Mouse (Mus musculus): ENCODE measurements around the gene Ccr2. TPM values are rescaled to one million over a fixed set of nuclear protein-coding genes. Genes with fewer than 3 reads are reported as not detected.
A peak's percentile ranks its signal among the peaks of the same experiment; 100 is the strongest.

The Ccr2 gene
- polyA plus RNA-seq, 1 experiment from 2014 or later: 7.4 TPM

DNA sequence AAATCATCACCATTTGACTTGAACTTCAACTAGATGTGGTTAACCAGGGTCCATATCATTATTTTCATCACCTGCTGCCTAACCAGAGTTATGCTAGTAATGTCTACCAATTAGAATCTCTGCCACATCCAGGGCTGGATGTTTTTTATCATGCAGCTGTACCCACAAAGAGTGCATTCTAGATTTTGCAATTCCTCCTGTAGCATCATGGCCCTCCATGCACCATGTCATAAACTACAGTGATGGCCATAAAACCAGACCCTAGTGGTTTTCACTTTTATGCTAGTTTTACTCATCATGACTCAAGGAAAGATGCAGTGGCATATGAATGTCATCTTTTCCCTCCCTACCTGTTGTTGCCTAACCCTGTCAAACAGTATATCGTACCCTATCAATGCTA is 2.6 kb upstream of the Ccr2 start:
- H3K4me3 ChIP-seq (replicated peaks): no peak overlapping the region
- no peak overlapping the region for H3K9ac ChIP-seq
- H3K4me2 ChIP-seq: no peak overlapping the region
- no peaks in the 10 kb centered on the region for H3K36me3 ChIP-seq
- 81% methylated on average over 1 of the region's 1 CpGs for WGBS
- ATAC-seq (ENCODE audit: insufficient read depth, low FRiP score, low read depth): no peak
- no peaks in the 10 kb centered on the region for H3K9me3 ChIP-seq
- H3K27me3 ChIP-seq (replicated peaks): no peaks in the 10 kb centered on the region
- H3K27ac ChIP-seq: no peak overlapping the region
- no peaks in the 10 kb centered on the region for H3K4me1 ChIP-seq

DNA sequence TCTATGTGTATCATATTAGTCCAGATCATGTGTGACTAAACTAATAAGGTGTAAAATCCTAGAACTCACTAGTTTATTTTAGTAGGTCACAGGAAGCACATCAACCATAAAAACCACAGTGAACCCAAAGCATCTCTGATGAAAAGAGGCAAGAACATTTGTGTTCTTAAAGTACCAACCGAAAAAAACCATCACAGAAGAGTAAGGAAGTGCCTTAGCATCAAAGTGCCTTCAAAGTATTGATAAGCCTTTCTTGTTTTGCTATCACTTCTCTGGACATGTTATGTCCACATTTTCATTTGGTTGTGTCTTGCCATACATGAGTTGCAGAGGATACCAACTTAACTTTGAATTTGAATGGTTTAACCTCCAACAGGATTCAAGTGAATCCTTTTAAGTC is 1.4 kb upstream of the Ccr2 start:
- Histone ChIP-seq H3K9ac (no peak overlapping the region), H3K9me3 (no peaks in the 10 kb centered on the region), H3K4me2 (no peak overlapping the region), H3K4me1 (no peaks in the 10 kb centered on the region), H3K27me3 (replicated peaks) (no peaks in the 10 kb centered on the region), H3K27ac (no peak overlapping the region), H3K36me3 (no peaks in the 10 kb centered on the region), H3K4me3 (replicated peaks) (no peak overlapping the region)
- no peak for ATAC-seq (ENCODE audit: insufficient read depth, low FRiP score, low read depth)
- 80% methylated on average over 1 of the region's 1 CpGs for WGBS

DNA sequence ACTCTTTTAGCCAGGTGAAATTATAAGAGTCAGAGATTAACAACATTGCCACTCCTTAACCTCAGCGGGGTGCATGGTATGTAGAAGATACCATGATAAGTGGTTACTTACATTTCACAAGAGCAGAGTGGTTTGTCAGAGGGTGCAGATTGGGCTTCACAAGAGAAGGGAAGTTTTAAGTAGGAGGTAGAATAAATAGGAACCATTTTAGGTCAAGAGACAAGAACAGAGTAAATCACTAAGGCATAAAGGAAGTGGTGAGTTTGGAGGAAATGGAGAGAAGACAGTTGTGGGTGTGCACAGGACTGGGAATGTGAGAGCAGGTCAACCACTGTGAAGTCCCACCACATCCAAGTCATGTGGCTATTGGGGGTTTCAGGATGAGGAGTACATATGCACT is 1.4 kb downstream of the Ccr2 start:
- no peak overlapping the region for H3K27ac ChIP-seq
- no peaks in the 10 kb centered on the region for H3K9me3 ChIP-seq
- no peaks in the 10 kb centered on the region for H3K27me3 ChIP-seq (replicated peaks)
- no peaks in the 10 kb centered on the region for H3K36me3 ChIP-seq
- H3K9ac ChIP-seq: no peak overlapping the region
- no peak overlapping the region for H3K4me2 ChIP-seq
- H3K4me3 ChIP-seq (replicated peaks): no peak overlapping the region
- no peaks in the 10 kb centered on the region for H3K4me1 ChIP-seq
- 38% methylated on average over 1 of the region's 1 CpGs for WGBS
- ATAC-seq (ENCODE audit: insufficient read depth, low FRiP score, low read depth): no peak

DNA sequence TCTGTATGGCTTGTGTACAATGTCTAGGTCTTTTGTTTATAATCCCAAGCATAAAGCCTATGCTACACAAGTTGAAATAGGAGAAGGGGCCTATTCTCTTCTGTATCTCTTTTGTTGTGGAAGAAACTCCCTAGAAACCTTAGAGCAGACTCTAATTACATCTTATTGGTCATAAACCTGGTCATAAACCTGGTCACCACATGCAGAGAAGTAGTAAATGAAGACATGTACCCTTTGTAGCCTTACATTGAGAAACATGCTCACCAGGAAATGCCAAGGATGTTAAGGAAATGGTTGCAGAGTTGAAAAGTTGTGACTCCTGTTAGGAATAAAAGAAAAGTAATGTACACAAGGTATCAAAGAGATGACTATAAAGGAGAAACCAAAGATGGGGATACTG is 3.4 kb downstream of the Ccr2 start:
- H3K36me3 ChIP-seq: no peaks in the 10 kb centered on the region
- H3K27me3 ChIP-seq (replicated peaks): no peaks in the 10 kb centered on the region
- ATAC-seq (ENCODE audit: insufficient read depth, low FRiP score, low read depth): no peak
- H3K9me3 ChIP-seq: no peaks in the 10 kb centered on the region
- no peak overlapping the region for H3K4me3 ChIP-seq (replicated peaks)
- H3K9ac ChIP-seq: no peak overlapping the region
- no peak overlapping the region for H3K4me2 ChIP-seq
- no peak overlapping the region for H3K27ac ChIP-seq
- no peaks in the 10 kb centered on the region for H3K4me1 ChIP-seq

DNA sequence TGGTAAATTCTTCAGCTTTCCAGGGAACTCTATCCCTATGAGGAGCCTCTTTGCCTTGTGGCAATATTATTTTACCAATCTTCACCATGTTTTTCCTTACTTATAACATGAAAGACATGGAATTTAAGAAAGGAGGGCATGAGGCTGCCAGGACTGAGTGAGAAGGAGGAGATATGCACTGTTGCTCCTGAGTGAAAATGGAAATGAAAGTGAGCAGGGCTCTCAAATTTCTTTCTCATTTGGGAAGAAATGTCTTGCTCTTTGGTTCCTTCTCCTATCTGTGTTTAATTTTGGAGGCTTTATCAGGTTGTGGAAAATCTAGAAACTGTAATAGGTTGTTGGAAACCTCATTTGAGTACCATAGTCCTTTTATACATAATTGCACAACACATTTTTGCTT is 5.5 kb downstream of the Ccr2 start:
- Histone ChIP-seq H3K9me3 (no peaks in the 10 kb centered on the region), H3K4me2 (no peak overlapping the region), H3K4me1 (no peaks in the 10 kb centered on the region), H3K36me3 (no peaks in the 10 kb centered on the region), H3K4me3 (replicated peaks) (no peak overlapping the region), H3K9ac (no peak overlapping the region), H3K27ac (no peak overlapping the region), H3K27me3 (replicated peaks) (no peaks in the 10 kb centered on the region)
- ATAC-seq (ENCODE audit: insufficient read depth, low FRiP score, low read depth): no peak

DNA sequence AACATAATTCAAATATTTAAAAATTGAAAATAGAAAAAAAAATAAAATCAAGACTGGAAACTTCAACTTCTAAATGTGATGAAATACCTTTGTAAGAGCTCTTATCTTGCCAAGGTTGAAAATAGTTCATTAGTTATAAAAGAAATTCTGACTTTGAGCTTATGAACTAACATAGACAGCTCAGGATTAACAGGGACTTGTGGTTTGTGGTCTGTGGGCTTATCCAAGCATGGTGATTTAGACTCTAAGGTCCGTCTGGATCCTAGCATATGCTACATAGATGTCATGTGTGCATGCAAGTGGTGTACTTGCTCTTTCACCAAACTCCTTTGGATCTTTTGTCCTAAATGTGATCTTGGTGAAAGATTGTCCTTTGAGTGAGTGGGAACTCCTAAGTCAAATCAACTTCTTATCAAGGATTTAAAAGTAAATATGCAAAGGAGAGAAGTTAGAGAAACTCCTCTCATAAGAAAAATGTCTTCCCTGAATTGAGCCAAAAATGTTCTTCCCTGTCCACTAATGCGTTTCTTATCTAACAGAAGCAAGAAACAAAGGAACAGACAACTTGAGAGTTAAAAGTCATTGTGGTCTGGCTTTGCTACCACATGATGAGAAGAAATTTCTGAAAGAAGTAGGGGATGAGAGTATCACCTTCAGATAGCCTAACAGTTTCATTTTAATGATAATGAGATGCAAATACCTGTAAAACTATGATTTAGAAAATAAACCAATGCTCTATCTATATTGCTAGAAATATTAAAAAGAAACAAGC is 6.8 kb downstream of the Ccr2 start:
- H3K27me3 ChIP-seq (replicated peaks): no peaks in the 10 kb centered on the region
- ATAC-seq (ENCODE audit: insufficient read depth, low FRiP score, low read depth): no peak
- WGBS: 55% methylated on average over 2 of the region's 2 CpGs
- no peaks in the 10 kb centered on the region for H3K9me3 ChIP-seq
- no peaks in the 10 kb centered on the region for H3K36me3 ChIP-seq
- H3K9ac ChIP-seq: no peak overlapping the region
- H3K27ac ChIP-seq: no peak overlapping the region
- no peaks in the 10 kb centered on the region for H3K4me1 ChIP-seq
- H3K4me2 ChIP-seq: no peak overlapping the region
- no peak overlapping the region for H3K4me3 ChIP-seq (replicated peaks)

DNA sequence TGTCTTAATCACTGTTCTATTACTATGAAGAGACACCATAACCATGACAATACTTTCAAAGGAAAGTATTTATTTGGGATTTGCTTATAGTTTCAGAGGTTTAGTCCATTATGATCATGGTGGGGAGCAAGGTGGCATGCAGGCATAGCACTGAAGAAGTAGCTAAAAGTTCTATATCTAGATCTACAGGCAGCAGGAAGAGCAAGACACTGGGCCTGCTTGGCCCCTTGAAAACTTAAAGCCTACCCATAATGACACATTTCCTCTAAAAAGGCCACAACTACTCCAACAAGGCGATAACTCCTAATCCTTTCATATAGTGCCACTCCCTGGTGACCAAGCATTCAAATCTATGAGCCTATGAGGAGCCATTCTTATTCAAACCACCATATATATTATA is 10.2 kb downstream of the Ccr2 start:
- H3K4me2 ChIP-seq: no peak overlapping the region
- 72% methylated on average over 1 of the region's 1 CpGs for WGBS
- no peaks in the 10 kb centered on the region for H3K4me1 ChIP-seq
- H3K36me3 ChIP-seq: no peaks in the 10 kb centered on the region
- no peaks in the 10 kb centered on the region for H3K9me3 ChIP-seq
- H3K27ac ChIP-seq: no peak overlapping the region
- H3K4me3 ChIP-seq (replicated peaks): no peak overlapping the region
- no peaks in the 10 kb centered on the region for H3K27me3 ChIP-seq (replicated peaks)
- H3K9ac ChIP-seq: no peak overlapping the region
- ATAC-seq (ENCODE audit: insufficient read depth, low FRiP score, low read depth): no peak

GRCm38 (mm10) chr9:124112591-124113239 is 11.0 kb downstream of the Ccr2 start:
- ATAC-seq (ENCODE audit: insufficient read depth, low FRiP score, low read depth): peak; percentile 50; the same call in 1 of the 2 replicates
- no peaks in the 10 kb centered on the region for H3K36me3 ChIP-seq
- no peaks in the 10 kb centered on the region for H3K4me1 ChIP-seq
- no peaks in the 10 kb centered on the region for H3K9me3 ChIP-seq
- H3K9ac ChIP-seq: no peak overlapping the region
- H3K4me3 ChIP-seq (replicated peaks): no peak overlapping the region
- H3K27ac ChIP-seq: no peak overlapping the region
- no peaks in the 10 kb centered on the region for H3K27me3 ChIP-seq (replicated peaks)
- no peak overlapping the region for H3K4me2 ChIP-seq
- 94% methylated on average over 1 of the region's 1 CpGs for WGBS

GRCm38 (mm10) chr9:124113777-124114176 is 12.0 kb downstream of the Ccr2 start:
- ATAC-seq (ENCODE audit: insufficient read depth, low FRiP score, low read depth): no peak
- no peaks in the 10 kb centered on the region for H3K9me3 ChIP-seq
- H3K4me2 ChIP-seq: no peak overlapping the region
- WGBS: 68% methylated on average over 1 of the region's 1 CpGs
- H3K4me1 ChIP-seq: no peaks in the 10 kb centered on the region
- H3K4me3 ChIP-seq (replicated peaks): no peak overlapping the region
- H3K36me3 ChIP-seq: no peaks in the 10 kb centered on the region
- no peak overlapping the region for H3K9ac ChIP-seq
- no peaks in the 10 kb centered on the region for H3K27me3 ChIP-seq (replicated peaks)
- no peak overlapping the region for H3K27ac ChIP-seq

- Histone ChIP-seq H3K27me3 (replicated peaks) (no peaks in the 10 kb centered on the region), H3K27ac (no peak overlapping the region), H3K9ac (no peak overlapping the region), H3K9me3 (no peaks in the 10 kb centered on the region), H3K4me2 (no peak overlapping the region), H3K36me3 (no peaks in the 10 kb centered on the region), H3K4me1 (no peaks in the 10 kb centered on the region), H3K4me3 (replicated peaks) (no peak overlapping the region)
- 90% methylated on average over 1 of the region's 1 CpGs for WGBS
- ATAC-seq (ENCODE audit: insufficient read depth, low FRiP score, low read depth): no peak
Measured at GRCm38 (mm10) chr9:124118489-124118888, 16.7 kb downstream of the Ccr2 start.

DNA sequence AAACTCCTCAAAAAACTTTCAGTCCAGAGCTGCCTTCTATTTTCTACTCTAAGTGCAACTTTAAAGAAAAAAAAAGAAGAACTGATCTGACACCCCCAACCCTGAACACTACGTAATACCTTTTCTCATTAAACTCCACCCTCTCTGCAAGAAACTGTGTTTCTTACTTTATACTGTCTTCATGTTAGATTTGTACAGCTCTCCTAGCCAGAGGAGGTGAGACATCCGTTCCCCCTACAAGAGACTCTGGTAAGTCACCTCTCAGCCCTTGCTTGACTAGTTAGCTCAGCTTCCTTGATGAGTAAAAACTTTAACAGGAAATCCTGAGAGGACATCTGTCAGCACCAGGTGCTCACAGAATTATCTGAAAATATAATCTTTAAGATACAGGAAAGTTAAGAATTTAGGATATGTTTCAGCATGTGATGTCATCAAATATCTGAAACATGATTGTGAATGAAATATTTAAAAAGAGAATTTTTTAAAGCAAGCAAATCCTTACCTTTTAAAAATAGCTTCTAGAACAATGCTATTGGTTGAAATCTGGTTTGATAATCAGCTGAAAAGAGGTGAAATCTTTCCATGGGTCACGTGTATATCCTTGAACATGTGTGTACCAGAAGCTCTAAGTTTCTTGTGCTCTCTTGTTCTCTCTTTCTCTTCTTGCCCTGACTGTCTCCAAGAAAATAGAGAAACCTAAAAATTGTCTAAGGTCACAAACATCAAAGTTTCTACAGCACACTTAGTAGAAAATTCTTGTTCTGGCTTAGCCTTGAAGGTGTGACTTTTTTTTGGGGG is 19.8 kb downstream of the Ccr2 start, which contains the start of gene Ccr5:
Ccr5 (plus strand) TSS at position 157 of the 798 bp plus-strand sequence.
- Histone ChIP-seq H3K4me3 (replicated peaks) (no peak within 1 kb of the TSS), H3K9ac (no peak within 1 kb of the TSS), H3K9me3 (no peaks in the 10 kb centered on the region), H3K27me3 (replicated peaks) (no peaks in the 10 kb centered on the region), H3K36me3 (no peaks in the 10 kb centered on the region), H3K27ac (no peak within 1 kb of the TSS), H3K4me2 (no peak within 1 kb of the TSS), H3K4me1 (no peaks in the 10 kb centered on the region)
- 58% methylated on average over 3 of the region's 3 CpGs for WGBS
- no peak for ATAC-seq (ENCODE audit: insufficient read depth, low FRiP score, low read depth)

DNA sequence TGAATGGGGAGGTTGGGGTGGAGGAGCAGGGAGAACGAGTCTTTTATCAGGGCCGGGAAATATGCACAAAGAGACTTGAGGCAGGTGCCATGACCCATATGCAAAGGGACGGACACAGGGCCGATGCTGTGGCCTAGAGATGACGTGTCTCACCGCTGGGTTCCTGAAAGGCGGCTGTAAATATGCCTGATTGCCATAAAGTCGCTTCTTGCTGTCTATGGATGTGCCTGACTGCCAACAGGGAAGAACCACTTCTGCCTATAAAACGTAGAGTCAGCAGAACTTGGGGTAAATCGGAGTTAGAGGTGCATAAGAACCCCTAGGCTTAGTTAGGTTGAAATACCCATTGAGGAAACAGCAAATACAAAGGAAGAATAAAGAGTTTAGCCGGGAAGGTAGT is 23.8 kb downstream of the Ccr2 start:
- no peaks in the 10 kb centered on the region for H3K9me3 ChIP-seq
- H3K4me3 ChIP-seq (replicated peaks): no peak overlapping the region
- H3K36me3 ChIP-seq: no peaks in the 10 kb centered on the region
- no peaks in the 10 kb centered on the region for H3K27me3 ChIP-seq (replicated peaks)
- H3K4me1 ChIP-seq: no peaks in the 10 kb centered on the region
- 77% methylated on average over 11 of the region's 11 CpGs for WGBS
- no peak for ATAC-seq (ENCODE audit: insufficient read depth, low FRiP score, low read depth)
- no peak overlapping the region for H3K4me2 ChIP-seq
- H3K9ac ChIP-seq: no peak overlapping the region
- no peak overlapping the region for H3K27ac ChIP-seq

Measured in stomach, embryonic 15.5 days (tissue).